Mouse (Mus musculus) heart, postnatal 14 days (tissue): ENCODE data around the gene Olfr862. TPM values are rescaled to one million over a fixed set of nuclear protein-coding genes. Genes with fewer than 3 reads are reported as not detected.

Source experiments
- DNase-seq, 2 experiments: peaks; one replicate each; pipeline ENCODE4 v3.0.0; 2021 to 2022
- intact Hi-C: fragments of 180-260 bp; cut with DNase I; formaldehyde crosslinking; loops from one replicate; pipeline ENCODE4 v1.15.1; 2025
- long read RNA-seq, 2 experiments: library from polyadenylated mRNA; stranded (forward); transcript quantifications; one replicate each; pipeline ENCODE4 v2.0.0; 2021
- total RNA-seq, 2 experiments: library from RNA; stranded (reverse); gene quantifications; 2 replicates each; pipeline ENCODE4 v1.2.3; 2021

Gene Olfr862
- total RNA-seq: not detected
- long read RNA-seq, experiment 1: 0 reads
- long read RNA-seq, experiment 2: 0 reads

DNA sequence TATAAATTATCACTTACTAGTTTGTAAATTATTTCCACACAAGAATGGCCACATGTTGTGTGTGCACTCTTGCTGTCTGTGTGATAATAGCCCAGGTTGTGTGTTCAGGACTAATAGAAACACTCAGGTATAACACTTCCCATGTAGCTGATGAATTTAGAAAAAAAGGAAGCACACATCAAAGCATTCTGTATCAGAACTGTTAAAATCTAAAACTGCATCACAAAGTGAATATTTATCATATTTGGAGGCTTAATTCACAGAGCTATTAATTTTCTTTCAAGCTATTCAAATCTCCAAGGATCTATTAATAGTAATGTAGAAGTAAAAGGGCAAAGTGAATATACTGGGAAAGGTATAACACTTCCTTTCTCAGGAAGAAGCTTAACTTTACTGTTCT lies at the start of gene Olfr862:
Olfr862 (minus strand) TSS at position 101 of the 400 bp plus-strand sequence.
- no peak for DNase-seq
- intact Hi-C loops: no loop called here

DNA sequence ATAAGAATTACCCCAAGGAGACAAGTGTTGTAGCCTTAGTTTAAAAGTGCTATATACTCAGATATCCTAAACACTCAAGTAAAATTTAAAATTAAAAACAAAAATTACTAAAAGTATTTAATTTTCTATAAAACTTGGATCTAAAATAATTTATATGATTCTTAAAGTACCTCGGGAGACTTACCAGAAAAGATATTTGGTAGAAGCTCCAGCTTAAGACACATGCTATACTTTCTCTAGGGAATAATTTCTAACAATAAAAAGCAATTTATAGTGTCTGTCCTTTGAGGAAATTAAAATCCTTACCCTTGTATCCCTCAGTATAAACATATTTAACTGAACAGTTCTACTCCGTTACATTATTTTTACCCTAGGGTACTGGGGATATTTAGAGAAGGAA lies 28.8 kb upstream of the Olfr862 start, which contains the start of gene Olfr77:
Olfr77 (plus strand) TSS at position 301 of the 400 bp plus-strand sequence.
- no peak for DNase-seq
- intact Hi-C loops: no loop called here

- DNase-seq: no peak
- intact Hi-C loops: no loop called here
These were observed 23.4 kb upstream of the Olfr862 start for GRCm38 (mm10) chr9:19911170-19911569.

- intact Hi-C loops: no loop called here
- DNase-seq: no peak
These were observed 38.2 kb downstream of the Olfr862 start, which contains the start of gene Olfr860 for GRCm38 (mm10) chr9:19849647-19850046. TSS of gene Olfr860 (minus strand) at chr9:19849747.

Other genes starting within 250 kb of the Olfr862 start
- not detected for gene Olfr857, start 178.6 kb downstream of the Olfr862 start, total RNA-seq
- gene Olfr58, start 107.7 kb downstream of the Olfr862 start, total RNA-seq: not detected
- gene Olfr859, start 83.1 kb downstream of the Olfr862 start, total RNA-seq: not detected
- not detected for gene Olfr860, start 38.3 kb downstream of the Olfr862 start, total RNA-seq
- not detected for gene Olfr77, start 28.9 kb upstream of the Olfr862 start, total RNA-seq
- gene Olfr866, start 140.0 kb upstream of the Olfr862 start, total RNA-seq: not detected
- not detected for gene Olfr867, start 169.6 kb upstream of the Olfr862 start, total RNA-seq
- gene Olfr868, start 210.6 kb upstream of the Olfr862 start, total RNA-seq: not detected
- gene Olfr869, start 241.0 kb upstream of the Olfr862 start, total RNA-seq: not detected